Mouse (Mus musculus) urinary bladder, postnatal 4 days (tissue): ENCODE measurements at regions not wholly inside any gene's neighbourhood (a gene's known extent, or its start where the extent isn't known, plus 50 kb on each side); places are given as distances from the start of the nearest gene placed in this dataset.

Experiments used
- DNase-seq, 2 experiments: peaks; one replicate each; pipeline ENCODE4 v3.0.0; 2021 to 2022; ENCODE audit warnings: low spot score in 2 of 2

DNA sequence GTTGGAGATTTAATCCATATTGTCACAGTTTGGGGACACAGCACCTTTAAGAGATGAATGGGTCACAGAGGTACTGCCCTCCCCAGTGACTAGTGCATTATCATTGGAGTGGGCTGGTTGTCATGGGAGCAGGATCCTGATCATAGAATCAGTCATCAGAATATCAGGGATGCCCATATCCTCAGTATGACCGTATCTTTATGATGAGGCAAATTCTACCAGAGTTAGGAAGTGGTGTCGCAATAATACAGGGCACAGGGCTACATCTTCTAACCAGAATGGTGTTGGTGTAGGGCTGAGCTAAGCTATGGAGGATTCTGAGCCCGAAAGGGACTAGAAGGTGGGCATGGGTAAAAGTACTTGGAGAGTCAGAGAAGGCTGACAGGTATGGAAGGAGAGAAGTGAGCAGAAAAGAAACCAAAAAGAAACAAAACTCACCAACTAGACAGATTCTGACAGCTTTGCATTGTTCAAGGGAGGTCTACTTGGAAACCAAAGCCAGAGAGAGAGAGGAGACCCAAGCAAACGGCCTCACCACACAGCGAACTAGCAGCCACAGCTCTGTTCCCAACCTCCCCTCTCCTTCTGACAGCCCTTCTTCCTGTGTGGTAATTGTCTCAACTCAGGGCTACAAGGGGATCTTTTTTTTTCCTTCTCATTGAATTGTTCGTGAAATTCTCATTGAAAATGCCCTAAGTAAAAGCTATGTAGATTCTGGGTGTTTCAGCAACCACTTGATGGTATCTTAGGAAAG is 129.2 kb downstream of the Lrrc30 start:
- DNase-seq = no peak

DNA sequence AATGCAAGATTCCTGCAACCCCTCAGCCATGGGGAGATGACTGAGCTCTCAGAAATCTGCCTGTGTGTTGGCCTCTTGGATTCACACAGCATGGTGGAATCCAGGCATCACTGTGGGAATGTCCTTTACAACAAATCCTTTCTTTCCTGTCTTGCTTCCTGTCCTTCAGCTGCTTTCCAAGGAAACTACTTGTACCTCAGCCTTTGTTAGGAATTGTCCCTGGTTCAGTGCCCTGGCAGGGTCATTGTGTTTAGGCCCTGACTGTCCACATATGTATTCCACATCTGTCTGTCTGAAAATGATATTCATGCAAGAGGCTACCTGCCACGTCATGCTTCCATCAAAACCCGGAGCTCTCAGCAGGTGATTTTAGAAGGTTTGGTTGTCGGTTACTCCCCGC is 129.9 kb downstream of the Lrrc30 start:
- no peak for DNase-seq

DNA sequence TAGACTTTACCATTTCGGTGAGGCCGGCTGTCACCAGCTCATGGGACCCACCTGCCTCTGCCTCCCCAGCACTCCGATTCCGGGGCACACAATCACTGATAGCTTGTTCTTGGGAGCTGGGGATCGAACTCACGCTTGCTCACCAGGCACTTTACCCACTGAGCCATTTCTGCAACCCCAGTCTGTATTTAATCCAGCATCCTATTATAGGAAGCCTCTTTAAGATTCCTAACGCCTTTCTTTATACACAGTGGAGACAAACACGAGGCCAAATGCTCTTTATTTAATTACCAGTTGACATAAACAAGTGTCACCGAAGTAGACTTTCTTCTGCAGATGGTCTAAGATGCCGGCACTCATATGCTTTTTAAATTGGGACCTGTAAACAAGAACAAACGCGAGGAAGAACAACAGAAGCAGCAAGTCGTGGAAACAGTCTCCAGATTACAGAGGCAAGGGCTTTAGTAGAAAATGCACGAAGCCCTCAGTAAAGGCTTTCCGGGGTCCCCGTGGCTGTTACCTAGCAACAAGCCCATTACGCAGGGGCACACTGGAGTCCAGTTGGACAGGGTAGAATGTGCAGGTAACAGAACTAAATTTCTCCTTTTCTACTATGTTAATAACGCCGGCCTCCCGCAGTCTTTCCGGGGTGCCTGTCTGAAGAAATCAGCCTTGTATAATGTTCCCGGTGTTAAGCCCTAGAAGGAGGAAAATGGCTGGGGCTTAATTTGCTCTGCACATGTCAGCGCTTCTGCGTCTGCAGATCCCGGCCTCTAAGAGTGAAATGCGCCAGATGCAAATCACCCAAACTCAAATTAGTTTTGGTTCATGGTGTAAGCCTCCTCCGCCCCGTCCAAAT is 132.5 kb downstream of the Lrrc30 start:
- no peak for DNase-seq

DNA sequence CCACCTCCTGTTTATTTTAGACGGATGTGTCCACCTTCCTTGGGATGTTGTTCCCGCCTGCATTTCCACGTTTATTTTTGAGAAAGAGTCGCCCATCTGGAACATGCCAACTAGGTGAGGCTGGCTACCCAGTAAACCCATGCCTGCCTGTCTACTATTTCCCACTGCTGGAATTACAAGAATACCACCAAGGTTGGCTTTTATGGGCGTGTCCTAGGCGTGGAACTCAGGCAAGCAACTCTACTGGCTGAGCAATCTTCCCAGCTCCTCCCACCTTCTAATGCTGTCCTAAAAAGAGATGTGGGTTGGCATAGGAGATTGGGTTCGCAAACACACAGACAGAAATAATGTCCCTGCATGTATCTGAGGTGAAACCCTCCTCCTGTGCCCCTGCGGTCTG is 135.1 kb downstream of the Lrrc30 start:
- DNase-seq = no peak

DNA sequence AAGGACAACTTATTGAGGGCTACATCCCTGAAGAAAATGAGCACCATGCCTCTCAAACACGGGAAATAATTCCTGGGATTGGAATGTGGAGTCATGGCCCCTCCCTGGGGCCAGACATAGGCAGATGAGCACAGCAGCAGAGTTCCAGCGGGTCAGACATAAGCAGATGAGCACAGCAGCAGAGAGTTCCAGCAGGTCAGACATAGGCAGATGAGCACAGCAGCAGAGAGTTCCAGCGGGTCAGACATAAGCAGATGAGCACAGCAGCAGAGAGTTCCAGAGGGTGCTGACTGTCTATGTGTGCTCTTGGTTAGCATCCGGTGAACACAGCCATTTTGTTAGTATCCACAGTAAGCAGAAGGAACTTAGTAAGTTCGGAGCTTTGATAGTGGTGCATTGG is 126.2 kb upstream of the Ptprm start:
- DNase-seq = no peak

DNA sequence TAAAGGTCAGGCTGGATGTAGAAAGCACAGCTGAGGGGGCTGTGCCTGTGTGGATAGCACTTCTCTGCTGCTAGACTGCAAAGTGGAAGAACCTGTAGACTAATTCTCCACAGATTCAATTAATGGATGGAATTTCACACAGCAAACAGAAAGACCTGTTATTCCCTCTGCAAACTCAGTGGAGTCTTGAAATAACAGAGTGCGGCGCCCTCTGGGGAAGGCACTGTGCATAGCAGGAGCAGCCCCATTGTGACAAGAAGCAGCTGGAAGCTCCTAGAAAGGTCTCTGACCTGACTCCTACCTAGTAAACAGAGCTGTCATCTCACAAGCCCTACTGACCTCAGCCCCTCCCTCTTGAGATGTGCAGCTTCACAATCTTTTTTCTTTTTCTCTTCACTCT is 118.9 kb upstream of the Ptprm start:
- DNase-seq = peak; percentile 25 to 72

DNA sequence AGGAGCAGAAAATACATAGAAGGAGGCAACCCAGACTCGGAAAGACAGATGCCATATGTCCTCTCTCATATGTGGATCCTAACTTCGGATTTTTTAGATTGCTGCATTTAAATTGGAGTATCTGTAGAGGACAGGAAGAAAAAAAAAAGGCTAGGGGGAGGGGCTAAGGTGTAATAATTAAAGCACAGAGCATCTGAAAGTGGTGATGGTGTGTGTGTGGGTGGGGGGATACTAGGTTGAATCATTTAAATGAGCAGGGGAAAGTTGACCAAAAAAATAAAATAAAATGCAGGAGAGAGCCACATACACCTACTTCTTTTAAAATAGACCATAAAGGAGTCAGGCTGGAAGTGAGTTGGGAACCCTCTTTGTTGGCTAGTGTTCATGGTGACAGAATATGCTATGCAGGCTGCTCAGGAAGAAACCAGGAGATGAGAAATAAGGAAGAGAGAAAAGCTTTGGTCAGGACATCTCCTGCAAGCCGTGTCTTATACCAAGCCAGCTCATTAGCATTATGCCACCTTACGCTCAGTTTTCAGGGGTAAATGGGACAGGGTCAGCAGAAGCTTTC is 104.7 kb upstream of the Ptprm start:
- DNase-seq = no peak

DNA sequence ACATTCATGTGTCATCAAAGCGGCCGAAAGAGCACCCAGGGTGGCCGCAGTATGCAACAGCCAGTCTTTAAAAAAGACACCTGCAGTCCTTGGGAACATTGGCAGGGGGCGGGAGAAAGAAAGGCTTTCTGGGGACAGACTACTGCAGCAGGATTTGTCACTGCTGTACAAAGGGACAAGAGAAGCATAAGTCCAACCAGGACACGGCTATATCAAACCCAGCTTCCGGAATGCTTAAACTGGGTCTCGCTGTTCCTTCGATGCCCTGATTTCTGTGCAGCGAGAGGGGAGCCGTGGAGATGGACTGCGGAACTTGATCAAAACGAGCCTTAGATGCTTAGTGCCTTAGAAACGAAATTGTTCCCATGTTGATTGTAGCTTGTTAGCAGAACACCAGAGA is 97.7 kb upstream of the Ptprm start:
- DNase-seq = no peak

DNA sequence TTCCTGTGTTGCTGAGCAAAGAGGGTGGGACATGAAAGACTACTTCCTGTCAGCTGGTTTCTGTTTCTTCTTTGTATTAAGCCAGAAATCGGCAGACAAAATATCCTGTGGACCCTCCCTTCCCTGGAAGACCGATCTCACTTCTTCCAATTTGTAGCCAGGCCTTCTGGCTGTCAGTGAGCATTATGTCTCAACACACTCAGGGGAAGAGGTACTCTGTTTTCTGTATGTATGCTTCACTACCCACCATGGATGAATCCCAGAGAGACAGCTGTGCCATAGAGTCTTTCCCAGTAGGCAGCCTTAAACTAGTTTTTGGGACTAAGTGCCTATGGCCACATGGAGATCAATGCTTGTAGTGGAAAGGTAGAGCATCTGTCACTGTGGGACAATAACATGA is 96.8 kb upstream of the Ptprm start:
- no peak for DNase-seq

DNA sequence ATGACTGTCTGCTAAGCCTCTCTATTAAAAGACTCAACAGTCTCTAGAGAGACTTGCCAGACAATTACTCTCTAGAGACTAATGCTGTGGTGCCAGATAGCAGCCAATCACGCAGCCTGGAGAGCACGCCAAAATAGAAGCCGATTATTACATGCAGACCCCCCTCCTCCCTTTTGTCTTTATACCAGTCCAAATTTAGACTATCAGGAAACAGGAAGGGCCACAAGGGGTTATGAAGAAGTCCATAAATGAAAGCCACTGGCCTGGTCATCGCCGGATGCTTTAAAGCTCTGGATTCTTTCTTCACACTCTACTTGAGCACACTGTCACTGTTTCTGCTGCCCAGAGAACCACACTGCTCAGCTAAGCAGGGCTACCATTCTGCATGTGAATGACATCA is 95.8 kb upstream of the Ptprm start:
- no peak for DNase-seq

DNA sequence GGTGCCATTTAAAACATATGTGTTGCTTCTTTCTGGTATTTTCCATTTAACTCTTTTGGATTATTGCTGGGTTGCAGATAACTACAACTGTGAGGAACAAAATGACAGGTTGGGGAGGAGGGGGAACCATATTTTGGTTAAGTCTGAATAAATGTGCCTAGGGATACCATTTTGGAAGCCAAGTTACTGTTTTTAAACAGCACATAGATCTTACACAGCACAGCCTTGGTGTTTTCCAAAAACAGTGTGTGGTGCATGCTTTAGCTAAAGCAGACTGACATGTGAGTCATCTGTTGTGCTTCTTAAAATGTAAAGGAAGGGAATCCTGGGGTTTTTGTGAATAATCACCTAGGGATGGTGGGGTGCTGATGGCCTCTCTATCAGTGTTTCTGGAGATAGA is 91.7 kb upstream of the Ptprm start:
- no peak for DNase-seq

DNA sequence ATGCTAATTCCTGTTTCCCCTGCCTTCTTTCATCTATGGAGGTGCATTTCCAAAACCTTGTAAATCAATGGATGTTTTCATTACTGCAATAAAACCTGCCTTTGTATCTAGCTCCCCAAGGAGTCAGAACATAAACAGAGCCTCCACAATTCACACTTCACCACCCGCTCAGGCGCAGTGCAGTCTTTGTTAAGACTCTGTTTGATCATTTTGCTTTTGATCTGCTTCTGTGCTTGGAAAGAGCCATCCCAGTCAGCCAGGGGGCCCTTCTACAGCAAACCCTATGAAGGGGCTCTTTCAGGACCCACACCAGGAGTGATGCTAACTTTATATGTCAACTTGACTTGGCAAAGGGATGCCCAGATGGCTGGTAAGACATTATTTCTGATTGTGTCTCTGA is 86.7 kb upstream of the Ptprm start:
- no peak for DNase-seq

DNA sequence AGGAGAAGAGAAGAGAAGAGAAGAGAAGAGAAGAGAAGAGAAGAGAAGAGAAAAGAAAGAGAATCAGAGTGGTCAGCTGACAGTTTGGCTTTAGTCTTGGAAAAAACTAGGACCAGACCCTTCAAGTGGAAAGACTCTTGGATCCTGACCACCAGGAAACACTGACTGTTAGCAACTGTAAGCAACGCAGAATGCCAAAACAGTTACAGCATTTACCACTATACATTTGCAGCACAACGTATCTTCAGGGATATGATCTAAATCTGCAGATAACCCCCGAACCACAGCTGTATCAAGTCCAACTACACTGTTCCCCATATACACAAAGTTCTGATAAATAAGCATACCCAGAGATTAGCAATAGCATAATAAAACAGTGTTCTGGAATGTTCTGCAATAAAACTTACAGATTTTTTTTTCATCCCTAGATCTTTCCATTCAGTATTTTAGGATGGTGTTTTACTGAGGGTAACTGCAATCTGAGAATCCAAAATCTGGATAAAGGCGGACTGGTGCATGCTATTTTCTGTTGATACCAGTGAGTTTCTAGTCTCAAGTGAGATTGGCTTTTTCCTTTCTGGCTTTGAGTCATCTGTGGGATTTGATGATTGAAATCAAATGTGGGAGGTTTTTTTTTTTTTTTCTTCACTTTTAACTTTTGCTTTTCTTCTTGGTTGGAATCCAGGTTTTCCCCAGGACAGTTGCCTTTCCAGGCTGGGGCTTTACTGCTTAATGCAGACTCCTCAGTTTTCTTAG is 65.9 kb upstream of the Ptprm start:
- DNase-seq = no peak

DNA sequence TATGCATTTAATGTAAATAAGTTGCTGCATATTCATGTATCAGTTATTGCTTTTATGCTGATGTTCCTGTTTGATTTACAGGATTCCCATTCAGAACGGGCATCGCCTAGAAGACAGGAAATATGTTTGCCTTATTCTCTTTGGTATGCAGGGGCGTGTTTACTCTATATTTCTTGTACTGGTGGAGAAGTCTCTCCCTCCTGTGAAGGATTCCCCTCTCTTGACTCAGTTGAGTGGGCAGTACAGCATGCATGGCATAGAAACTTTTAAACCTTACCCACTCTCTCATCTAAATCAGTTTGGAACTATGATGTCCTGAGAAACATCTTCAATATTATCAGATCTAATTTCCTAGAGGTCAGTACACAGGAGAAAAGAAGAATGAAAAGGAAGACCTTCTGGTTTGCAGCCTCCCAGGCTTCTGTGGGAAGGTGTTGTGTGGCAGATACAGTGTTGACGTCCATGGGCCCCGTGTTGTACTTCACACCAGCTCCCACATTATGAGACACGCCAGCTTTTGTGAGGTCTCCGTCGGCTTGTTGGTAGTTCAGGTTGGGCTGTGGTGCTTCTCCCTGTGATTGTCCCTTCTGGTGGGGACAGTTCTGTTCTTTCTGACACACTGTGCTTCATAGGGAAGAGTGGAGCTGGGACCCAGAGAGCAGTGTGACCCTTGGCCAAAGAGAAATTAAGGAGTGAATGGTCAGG is 58.4 kb upstream of the Ptprm start:
- no peak for DNase-seq

DNA sequence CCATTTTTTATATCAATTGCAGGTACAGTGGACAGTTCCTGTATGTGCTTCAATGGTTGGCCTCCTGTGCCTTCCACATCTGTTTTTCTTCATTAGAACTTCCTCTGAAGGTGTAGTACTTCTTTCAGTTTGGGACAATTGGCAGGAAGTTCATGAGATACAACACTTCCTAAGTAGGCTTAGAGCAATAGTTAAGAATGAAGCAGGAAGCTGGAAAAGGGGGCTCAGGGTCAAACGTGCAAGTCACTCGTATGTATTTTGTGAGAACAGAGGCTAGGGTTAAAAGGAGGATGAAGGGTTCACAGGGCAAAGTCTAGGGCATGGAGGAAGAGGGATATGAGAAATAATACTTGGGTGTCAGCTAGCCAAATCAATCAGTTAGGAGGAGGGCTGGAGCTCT is 55.7 kb upstream of the Ptprm start:
- DNase-seq = no peak

DNA sequence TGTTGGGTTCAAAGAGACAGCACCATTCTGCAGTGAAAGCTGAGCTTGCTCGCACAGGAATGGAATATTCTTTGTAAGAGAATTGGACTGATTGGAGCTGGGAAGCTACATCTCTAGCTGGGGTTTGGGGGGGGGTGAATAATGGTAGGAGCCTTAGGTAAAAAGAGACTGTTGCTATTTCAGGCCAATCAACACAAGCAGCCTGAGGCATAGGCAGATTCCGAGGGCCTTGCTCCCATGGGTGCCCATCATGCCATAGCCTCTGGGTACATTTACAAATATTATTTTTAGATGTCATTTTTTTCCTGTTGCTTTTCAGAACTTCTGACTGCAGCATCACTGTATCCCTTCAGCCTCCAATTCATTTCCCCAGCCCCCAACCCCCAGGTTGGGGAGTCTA is 51.7 kb upstream of the Ptprm start:
- DNase-seq = no peak
